Mouse (Mus musculus) bone marrow macrophage, adult 2 months (primary cell): ENCODE measurements at regions not wholly inside any gene's neighbourhood (a gene's known extent, or its start where the extent isn't known, plus 50 kb on each side); places are given as distances from the start of the nearest gene placed in this dataset.

Experiments used
- CTCF ChIP-seq: IDR thresholded peaks from 2 replicates; pipeline ENCODE4 v1.5.1; 2012; ENCODE audit warnings: low read depth, mild to moderate bottlenecking, low read length, moderate library complexity
- POLR2A ChIP-seq: IDR thresholded peaks from 2 replicates; pipeline ENCODE4 v1.6.1; 2012; ENCODE audit warnings: mild to moderate bottlenecking, low read depth, low read length, borderline replicate concordance

- no peak for TF ChIP-seq CTCF
- no peak for TF ChIP-seq POLR2A
Measured at GRCm38 (mm10) chr16:77292317-77292771, 278.8 kb downstream of the Usp25 start.
